Mouse (Mus musculus): Measurements from ENCODE around the gene Emb. TPM values are rescaled to one million over a fixed set of nuclear protein-coding genes. Genes with fewer than 3 reads are reported as not detected.

The Emb gene
- polyA plus RNA-seq, 2 experiments = 11.9 to 18.4 TPM

GRCm38 (mm10) chr13:117192161-117192560 is 16.2 kb upstream of the Emb start:
- Histone ChIP-seq H3K9ac (ENCODE audit: low read depth, low read length, severe bottlenecking) (no peak overlapping the region), H3K4me1 (ENCODE audit: control insufficient read depth, insufficient read depth, low read length) (no peaks in the 10 kb centered on the region), H3K9me3 (ENCODE audit: control insufficient read depth, low read length) (no peaks in the 10 kb centered on the region), H3K36me3 (ENCODE audit: control insufficient read depth, insufficient read depth, low read length) (no peaks in the 10 kb centered on the region), H3K27me3 (ENCODE audit: control insufficient read depth, insufficient read depth, low read length) (no peaks in the 10 kb centered on the region), H3K4me3 (replicated peaks; ENCODE audit: low read length) (no peak overlapping the region), H3K4me2 (replicated peaks; ENCODE audit: low read depth, low read length, severe bottlenecking) (no peak overlapping the region), H3K27ac (replicated peaks; ENCODE audit: low read depth, low read length) (no peak overlapping the region)
- DNase-seq (ENCODE audit: low spot score) = no peak
- TF ChIP-seq POLR2A (IDR thresholded peaks at IDR 0.05; ENCODE audit: borderline replicate concordance, extremely low read depth, insufficient read depth, insufficient read length) = no peak
- 75% methylated on average over 5 of the region's 5 CpGs for WGBS
- no peak for ATAC-seq (ENCODE audit: low FRiP score, low read depth)

- no peak overlapping the region for H3K4me2 ChIP-seq (replicated peaks; ENCODE audit: low read depth, low read length, severe bottlenecking)
- no peak for ATAC-seq (ENCODE audit: low FRiP score, low read depth)
- H3K4me3 ChIP-seq (replicated peaks; ENCODE audit: low read length) = no peak overlapping the region
- no peak for TF ChIP-seq POLR2A (IDR thresholded peaks at IDR 0.05; ENCODE audit: borderline replicate concordance, extremely low read depth, insufficient read depth, insufficient read length)
- WGBS = 76% methylated on average over 7 of the region's 7 CpGs
- no peaks in the 10 kb centered on the region for H3K4me1 ChIP-seq (ENCODE audit: control insufficient read depth, insufficient read depth, low read length)
- no peak for DNase-seq (ENCODE audit: low spot score)
- no peak overlapping the region for H3K9ac ChIP-seq (ENCODE audit: low read depth, low read length, severe bottlenecking)
- no peaks in the 10 kb centered on the region for H3K36me3 ChIP-seq (ENCODE audit: control insufficient read depth, insufficient read depth, low read length)
- H3K9me3 ChIP-seq (ENCODE audit: control insufficient read depth, low read length) = no peaks in the 10 kb centered on the region
- H3K27me3 ChIP-seq (ENCODE audit: control insufficient read depth, insufficient read depth, low read length) = no peaks in the 10 kb centered on the region
- H3K27ac ChIP-seq (replicated peaks; ENCODE audit: low read depth, low read length) = no peak overlapping the region
Measured at GRCm38 (mm10) chr13:117193422-117193983, 14.8 kb upstream of the Emb start.

- TF ChIP-seq POLR2A (IDR thresholded peaks at IDR 0.05; ENCODE audit: borderline replicate concordance, extremely low read depth, insufficient read depth, insufficient read length) = no peak
- 80% methylated on average over 13 of the region's 13 CpGs for WGBS
Measured at GRCm38 (mm10) chr13:117195569-117196495, 12.5 kb upstream of the Emb start.

GRCm38 (mm10) chr13:117197666-117198065 is 10.7 kb upstream of the Emb start:
- no peaks in the 10 kb centered on the region for H3K27me3 ChIP-seq (ENCODE audit: control insufficient read depth, insufficient read depth, low read length)
- no peak overlapping the region for H3K27ac ChIP-seq (replicated peaks; ENCODE audit: low read depth, low read length)
- ATAC-seq (ENCODE audit: low FRiP score, low read depth) (no peak), DNase-seq (ENCODE audit: low spot score) (no peak)
- no peak overlapping the region for H3K4me2 ChIP-seq (replicated peaks; ENCODE audit: low read depth, low read length, severe bottlenecking)
- no peaks in the 10 kb centered on the region for H3K9me3 ChIP-seq (ENCODE audit: control insufficient read depth, low read length)
- no peak overlapping the region for H3K4me3 ChIP-seq (replicated peaks; ENCODE audit: low read length)
- H3K36me3 ChIP-seq (ENCODE audit: control insufficient read depth, insufficient read depth, low read length) = no peaks in the 10 kb centered on the region
- H3K9ac ChIP-seq (ENCODE audit: low read depth, low read length, severe bottlenecking) = no peak overlapping the region
- WGBS = 100% methylated on average over 2 of the region's 2 CpGs
- no peaks in the 10 kb centered on the region for H3K4me1 ChIP-seq (ENCODE audit: control insufficient read depth, insufficient read depth, low read length)
- no peak for TF ChIP-seq POLR2A (IDR thresholded peaks at IDR 0.05; ENCODE audit: borderline replicate concordance, extremely low read depth, insufficient read depth, insufficient read length)

More at GRCm38 (mm10) chr13:117195569-117196495, 12.5 kb upstream of the Emb start:
- ATAC-seq (ENCODE audit: low FRiP score, low read depth) (no peak), DNase-seq (ENCODE audit: low spot score) (no peak)
- Histone ChIP-seq H3K4me1 (ENCODE audit: control insufficient read depth, insufficient read depth, low read length) (no peaks in the 10 kb centered on the region), H3K4me3 (replicated peaks; ENCODE audit: low read length) (no peak overlapping the region), H3K4me2 (replicated peaks; ENCODE audit: low read depth, low read length, severe bottlenecking) (no peak overlapping the region), H3K9me3 (ENCODE audit: control insufficient read depth, low read length) (no peaks in the 10 kb centered on the region), H3K9ac (ENCODE audit: low read depth, low read length, severe bottlenecking) (no peak overlapping the region), H3K27ac (replicated peaks; ENCODE audit: low read depth, low read length) (no peak overlapping the region), H3K27me3 (ENCODE audit: control insufficient read depth, insufficient read depth, low read length) (no peaks in the 10 kb centered on the region), H3K36me3 (ENCODE audit: control insufficient read depth, insufficient read depth, low read length) (no peaks in the 10 kb centered on the region)

- WGBS = 88% methylated on average over 7 of the region's 7 CpGs
- no peak overlapping the region for H3K9ac ChIP-seq (ENCODE audit: low read depth, low read length, severe bottlenecking)
- no peak for TF ChIP-seq POLR2A (IDR thresholded peaks at IDR 0.05; ENCODE audit: borderline replicate concordance, extremely low read depth, insufficient read depth, insufficient read length)
- ATAC-seq (ENCODE audit: low FRiP score, low read depth) = no peak
- H3K36me3 ChIP-seq (ENCODE audit: control insufficient read depth, insufficient read depth, low read length) = no peaks in the 10 kb centered on the region
- no peaks in the 10 kb centered on the region for H3K4me1 ChIP-seq (ENCODE audit: control insufficient read depth, insufficient read depth, low read length)
- H3K27ac ChIP-seq (replicated peaks; ENCODE audit: low read depth, low read length) = no peak overlapping the region
- no peaks in the 10 kb centered on the region for H3K9me3 ChIP-seq (ENCODE audit: control insufficient read depth, low read length)
- no peak overlapping the region for H3K4me3 ChIP-seq (replicated peaks; ENCODE audit: low read length)
- no peaks in the 10 kb centered on the region for H3K27me3 ChIP-seq (ENCODE audit: control insufficient read depth, insufficient read depth, low read length)
- DNase-seq (ENCODE audit: low spot score) = peak; percentile 56
- H3K4me2 ChIP-seq (replicated peaks; ENCODE audit: low read depth, low read length, severe bottlenecking) = no peak overlapping the region
Measured at GRCm38 (mm10) chr13:117198402-117199083, 9.8 kb upstream of the Emb start.
